Mouse (Mus musculus) gastrocnemius, postnatal 14 days (tissue): ENCODE data around the gene Cyp3a13. TPM values are rescaled to one million over a fixed set of nuclear protein-coding genes. Genes with fewer than 3 reads are reported as not detected.
"Not testable (repeated sequence)": the region's sequence is repeated elsewhere in the genome, so short reads cannot be mapped to it uniquely, and the experiment has no call there.

ENCODE experiments used
- DNase-seq: peaks from one replicate; pipeline ENCODE4 v3.0.0; 2021; ENCODE audit warnings: mixed read lengths
- intact Hi-C: fragments of 180-260 bp; cut with DNase I; formaldehyde crosslinking; loops from one replicate; pipeline ENCODE4 v1.15.1; 2025; ENCODE audit warnings: low total_unique reads
- long read RNA-seq, 2 experiments: library from polyadenylated mRNA; stranded (forward); transcript quantifications; one replicate each; pipeline ENCODE4 v2.0.0; 2021
- total RNA-seq, 2 experiments: library from RNA; stranded (reverse); gene quantifications; 2 replicates each; pipeline ENCODE4 v1.2.3; 2021

Gene Cyp3a13
- not detected for total RNA-seq
- long read RNA-seq, experiment 1, result 0 reads
- long read RNA-seq, experiment 2, result 0 reads

DNA sequence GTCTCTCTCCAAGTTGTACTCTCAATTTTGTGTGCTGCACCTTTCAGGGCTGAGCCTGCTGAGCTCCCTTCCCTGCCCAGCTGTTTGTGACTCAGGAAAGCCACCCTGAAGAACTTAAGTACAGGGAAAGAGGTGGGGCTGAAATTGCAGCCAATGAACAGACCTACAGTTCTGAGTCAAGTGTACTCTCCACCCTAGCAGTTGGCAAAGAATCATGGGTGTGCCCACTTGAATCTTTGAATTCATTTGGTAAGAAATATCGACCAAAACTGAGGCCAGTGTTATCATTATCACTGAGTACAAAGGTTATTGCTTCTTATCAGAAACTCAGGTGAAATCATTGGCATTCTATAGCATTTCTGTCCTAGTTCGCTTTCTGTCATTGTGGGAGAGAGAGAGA lies at the start of gene Cyp3a13:
Gene Cyp3a13, minus strand, starts transcription at position 88 of the 400 bp plus-strand sequence.
- DNase-seq, result no peak
- intact Hi-C loops, result no loop called here

DNA sequence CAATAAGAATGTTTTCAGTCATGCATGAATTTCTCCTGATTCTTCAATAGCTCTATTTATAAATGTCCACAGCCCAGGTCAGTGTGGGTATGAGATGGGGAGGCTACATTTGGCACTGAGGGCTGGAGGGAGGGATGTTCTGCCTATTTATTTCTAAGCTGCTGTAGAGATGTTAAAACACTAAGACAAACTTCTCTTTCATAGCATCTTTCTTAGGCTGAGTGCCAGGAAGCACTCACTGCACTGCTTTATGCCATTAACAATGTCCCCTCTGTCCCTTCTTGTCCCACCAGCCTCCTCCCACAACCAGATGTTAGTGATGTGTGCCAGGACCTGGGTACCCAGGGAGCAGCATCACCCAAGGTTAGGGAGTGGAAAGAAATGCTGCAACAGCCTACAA lies 45.1 kb upstream of the Cyp3a13 start:
- intact Hi-C loops, result no loop called here
- no peak for DNase-seq

DNA sequence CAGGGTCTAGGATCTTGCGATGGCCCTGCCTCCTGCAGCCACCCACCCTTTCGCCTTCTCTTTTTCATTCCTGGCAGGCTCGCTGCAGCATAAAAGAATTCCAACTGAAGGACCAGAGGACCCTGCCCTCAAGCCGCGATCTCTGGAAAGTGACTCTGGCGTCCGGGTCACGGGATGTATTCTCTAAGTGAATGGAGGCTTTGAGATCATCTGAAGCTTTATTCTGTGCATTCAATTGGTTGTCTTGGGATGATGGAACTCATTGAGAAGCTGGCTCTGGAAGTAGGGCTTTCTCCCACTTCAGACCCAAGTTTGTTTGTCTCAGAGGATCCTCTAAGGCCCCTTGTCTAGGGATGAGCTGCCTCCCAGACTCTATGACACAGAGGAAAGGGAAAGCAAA lies 41.5 kb upstream of the Cyp3a13 start, which contains the start of gene Gjc3:
Gene Gjc3, minus strand, starts transcription at position 154 of the 400 bp plus-strand sequence.
- DNase-seq, result no peak
- intact Hi-C loops, result no loop called here

DNA sequence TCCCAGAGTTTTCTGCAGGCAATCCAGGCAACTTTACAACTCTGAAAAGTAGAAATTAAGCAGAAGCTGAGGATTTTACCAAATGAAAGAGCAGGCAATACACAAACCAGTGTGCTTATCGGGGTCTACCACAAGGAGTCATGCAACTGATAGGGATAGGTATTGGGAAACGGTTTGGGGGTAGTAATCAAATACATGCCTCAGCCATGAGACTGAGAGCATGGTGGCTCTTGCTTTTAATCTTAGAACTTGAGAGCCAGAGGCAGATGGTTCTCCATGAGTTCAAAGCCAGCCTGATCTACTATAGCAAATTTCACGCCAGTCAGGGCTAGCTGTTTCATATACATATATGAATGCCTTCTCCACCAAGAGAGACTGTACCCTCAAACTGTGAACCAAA lies 35.0 kb upstream of the Cyp3a13 start:
- no peak for DNase-seq
- intact Hi-C loops, result no loop called here

DNA sequence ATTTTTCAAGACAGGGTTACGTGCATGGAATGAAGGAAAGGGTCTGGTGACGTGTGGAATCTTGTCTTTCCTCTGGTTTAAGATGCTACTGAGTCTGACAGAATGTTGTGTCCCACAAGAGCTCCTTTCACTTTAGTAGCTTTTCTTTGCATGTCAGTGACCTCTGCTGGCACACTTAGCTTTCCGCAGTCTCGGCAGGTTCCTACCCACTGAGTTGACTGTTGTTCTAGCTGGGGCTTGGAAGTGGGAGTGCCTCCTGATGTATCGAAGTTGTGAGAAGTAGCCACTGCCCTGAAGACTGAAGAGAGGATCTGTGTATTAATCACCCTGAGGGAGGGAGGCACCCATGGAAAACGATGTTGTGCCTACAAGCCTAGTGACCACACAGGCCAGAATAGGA lies 29.8 kb upstream of the Cyp3a13 start:
- peak; percentile 6 for DNase-seq
- intact Hi-C loops, result no loop called here

DNA sequence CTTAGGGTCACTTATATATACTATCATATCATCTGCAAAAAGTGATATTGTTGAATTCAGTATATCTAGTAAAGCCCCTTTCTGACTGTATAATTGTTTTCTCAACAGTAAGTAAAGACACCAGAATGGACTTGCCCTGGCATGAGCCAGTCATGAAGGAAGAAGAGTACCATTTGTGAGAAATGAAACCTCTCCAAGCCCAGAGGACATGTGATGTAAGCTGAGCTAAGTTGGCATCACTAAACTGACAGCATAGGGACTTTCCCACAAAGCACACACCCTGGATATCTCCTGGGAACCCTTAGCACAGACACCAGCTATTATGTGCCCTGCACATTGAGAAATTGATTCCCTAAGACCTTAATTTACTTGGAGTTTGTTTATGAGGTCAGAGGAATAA lies 25.9 kb upstream of the Cyp3a13 start:
- no peak for DNase-seq
- intact Hi-C loops, result no loop called here

DNA sequence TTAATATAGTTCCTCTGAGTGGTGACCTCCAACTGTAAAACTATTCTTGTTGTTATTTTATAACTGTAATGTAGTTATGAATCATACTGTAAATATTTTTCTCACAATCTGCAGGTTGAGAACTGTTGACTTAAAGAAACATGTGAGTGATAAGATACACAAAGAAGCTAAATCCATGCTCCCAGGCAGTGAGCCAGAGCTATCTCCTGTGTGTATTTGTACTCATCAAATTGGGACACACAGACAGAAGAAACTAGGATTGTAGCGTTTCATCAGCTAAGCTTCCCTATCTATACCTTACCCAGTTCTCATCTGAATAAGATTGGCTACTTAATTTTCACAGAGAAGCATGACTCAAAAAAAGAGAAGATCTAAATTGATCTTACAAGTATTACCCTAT lies 21.7 kb upstream of the Cyp3a13 start:
- intact Hi-C loops, result no loop called here
- DNase-seq, result no peak

DNA sequence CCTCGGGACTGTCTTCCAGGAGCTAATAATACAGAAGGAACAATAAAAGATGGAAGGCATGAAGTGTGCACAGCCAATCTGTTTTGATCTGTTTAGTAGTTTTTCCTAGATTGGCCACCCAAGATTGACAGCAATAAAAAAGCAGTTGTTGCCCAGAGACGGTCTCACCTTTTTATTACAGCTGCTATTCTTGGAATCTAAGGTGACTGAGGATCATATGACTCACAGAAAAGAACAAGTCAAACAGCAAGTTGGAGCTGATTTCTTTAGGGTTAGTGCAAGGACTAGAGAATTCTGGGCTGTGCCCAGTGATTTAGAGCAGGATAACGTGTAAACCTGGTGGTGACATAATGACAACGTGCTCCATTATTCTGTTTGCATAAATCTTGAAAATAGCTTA lies 19.5 kb upstream of the Cyp3a13 start:
- intact Hi-C loops, result no loop called here

DNA sequence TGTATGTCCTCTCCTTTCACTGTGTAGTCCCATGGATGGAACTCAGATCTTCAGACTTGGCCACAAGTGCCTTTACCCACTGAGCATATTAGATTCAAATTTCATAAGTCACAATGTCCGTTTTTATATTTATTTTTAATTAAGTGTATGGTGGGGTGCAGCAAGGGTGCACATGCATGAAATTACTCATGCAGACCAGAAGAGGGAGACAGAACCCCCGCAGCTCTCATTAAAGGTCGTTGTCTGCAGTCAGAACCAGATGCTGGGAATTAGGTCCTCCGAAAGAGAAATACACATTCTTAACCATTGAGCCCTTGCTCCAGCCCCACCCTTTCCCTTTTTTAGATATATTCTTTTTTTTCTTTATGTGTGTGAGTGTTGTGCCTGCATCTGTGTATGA lies 15.8 kb upstream of the Cyp3a13 start:
- intact Hi-C loops, result no loop called here
- DNase-seq, result no peak

More for the DNA sequence above, 19.5 kb upstream of the Cyp3a13 start:
- DNase-seq, result no peak

DNA sequence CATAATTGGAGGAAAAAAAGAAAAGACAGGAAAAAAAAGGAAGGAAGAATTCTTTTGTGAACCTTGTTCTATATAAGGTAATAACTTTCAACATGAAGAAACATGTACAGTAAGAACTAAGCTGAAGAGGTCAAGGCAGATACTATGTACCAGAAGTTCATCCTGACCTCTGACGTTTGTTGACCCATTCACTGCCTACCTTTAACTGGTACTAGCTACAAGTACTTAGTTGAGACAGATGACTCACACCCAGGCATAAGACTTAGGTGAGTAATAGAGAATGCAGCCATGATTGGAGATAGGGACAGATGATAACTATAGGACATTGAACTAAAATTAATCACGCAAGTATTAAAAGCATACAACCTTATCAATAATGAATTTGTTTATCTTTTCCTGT lies 15.1 kb upstream of the Cyp3a13 start:
- no peak for DNase-seq
- intact Hi-C loops, result no loop called here

DNA sequence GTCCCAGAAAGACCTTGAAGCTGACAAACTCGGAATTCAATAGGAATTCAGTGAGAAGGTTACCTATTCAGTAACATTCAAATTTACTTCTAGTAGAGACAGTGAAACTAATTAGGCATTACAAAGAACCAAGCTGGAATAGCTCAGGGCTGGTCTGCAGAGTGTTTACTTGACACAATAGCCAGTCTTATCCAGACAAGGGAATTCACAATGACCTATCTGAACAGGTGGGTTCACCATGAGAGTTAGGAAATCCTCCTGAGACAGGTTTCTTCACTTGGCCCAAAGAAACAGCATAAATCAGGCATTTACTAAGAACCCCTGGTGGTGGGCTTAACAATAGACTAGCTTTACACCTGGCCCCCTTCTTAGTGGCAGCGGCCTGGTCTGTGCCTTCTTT lies 12.5 kb upstream of the Cyp3a13 start:
- DNase-seq, intact Hi-C loops: not testable (repeated sequence)

DNA sequence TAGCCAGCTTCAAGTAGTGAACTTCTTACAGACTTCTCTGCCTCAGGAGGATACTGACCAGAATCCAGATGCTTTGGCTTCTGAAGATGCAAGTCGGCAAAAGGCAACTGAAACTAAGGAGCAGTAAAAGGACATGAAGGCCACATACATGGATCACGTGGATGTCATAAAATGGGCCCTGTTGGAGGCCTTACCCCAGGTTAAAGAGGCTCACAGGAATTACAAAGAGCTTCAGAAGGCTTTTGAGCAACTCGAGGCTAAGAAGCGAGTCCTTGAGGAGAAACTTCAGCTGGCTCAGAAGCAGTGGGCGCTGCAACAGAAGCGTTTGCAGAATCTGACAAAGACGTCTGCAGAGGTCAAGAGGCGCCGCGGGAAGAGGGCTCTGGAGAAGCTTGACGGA lies 7.0 kb upstream of the Cyp3a13 start:
- no peak for DNase-seq
- intact Hi-C loops, result no loop called here

DNA sequence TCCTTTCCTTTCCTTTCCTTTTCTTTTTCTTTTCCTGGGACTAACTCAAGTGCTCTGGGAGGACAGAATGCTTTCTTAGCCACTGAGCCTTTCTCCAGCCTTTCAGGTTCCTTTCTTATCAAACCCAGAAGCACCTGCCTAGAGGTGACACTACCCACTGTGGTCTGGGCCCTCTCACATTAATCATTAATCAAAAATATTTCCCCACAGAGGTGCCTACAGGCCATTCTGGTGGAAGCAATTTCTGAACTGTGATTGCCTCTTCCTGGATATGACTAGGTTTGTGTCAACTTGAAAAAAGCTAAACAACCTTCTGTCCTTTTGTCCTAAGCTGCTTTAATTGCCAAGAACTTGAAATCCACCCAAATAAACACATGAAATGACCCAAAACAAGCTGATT lies 752 bp upstream of the Cyp3a13 start:
- intact Hi-C loops, result no loop called here

DNA sequence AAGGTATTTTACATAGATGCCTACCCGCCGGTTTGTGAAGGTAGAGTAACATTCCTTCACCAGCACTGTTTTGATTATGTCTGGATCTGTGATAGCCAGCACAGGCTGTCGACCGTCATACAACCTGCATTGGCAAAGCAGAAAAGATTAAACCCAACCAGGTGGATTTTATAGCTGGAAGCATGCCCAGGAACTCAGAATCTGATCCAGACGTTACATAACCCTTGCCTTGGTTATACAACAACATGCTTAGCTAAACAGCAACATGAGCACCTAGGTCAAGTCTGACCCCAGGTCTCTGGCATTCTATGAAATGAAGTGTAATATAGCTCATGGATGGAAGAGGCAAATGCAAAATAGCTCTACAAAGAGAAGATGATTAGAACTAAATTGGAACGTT lies 5.9 kb downstream of the Cyp3a13 start:
- intact Hi-C loops, result no loop called here
- no peak for DNase-seq

More for the DNA sequence above, 752 bp upstream of the Cyp3a13 start:
- DNase-seq, result no peak

DNA sequence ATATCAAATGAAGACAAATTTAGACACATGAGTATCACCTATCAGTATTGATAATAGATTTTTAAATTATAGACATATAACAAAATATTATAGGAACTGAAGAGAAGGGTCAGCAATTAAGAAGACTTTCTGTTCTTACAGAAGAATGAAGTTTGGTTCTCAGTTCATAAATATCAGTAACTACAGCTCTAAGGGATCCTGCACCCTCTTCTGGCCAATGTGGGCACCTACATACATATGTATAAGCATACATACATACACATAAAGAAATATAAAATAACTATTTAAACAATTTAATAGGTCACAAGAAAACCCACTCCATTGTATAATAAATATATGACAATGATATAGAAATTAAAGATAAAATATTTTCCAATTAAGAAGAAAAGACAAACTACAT lies 6.9 kb downstream of the Cyp3a13 start:
- no peak for DNase-seq
- intact Hi-C loops, result no loop called here

DNA sequence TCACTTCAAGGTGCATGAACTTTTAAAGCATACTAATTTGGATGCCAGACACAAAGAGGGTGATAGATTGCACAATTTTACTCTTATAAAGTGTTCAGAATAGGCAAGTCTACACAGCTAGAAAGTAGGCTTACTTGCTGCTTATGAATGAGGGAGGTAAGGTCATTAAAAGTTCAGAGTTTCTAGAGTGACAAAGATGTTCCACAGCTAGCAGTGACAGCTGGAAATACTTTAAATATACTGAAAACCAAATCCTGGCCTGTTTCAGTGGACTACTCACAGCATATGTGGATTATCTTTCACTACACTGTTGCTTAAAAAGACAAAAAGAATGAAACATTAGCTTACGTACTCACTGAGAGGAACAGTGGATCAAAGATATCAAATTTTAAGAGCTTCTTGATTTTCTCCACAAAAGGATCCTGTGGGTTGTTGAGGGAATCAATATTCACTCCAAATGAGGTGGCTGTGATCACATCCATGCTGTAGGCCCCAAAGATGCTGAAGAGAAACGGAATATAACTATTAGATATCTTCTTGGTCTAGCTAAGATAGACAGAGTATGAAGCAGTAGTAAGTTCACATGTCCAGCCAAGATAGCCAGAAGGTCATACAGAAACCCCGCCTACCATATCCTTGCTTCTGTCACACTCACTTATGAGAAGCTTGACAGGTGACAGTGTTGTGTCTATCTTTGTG lies 11.7 kb downstream of the Cyp3a13 start:
- no peak for DNase-seq
- intact Hi-C loops, result no loop called here

DNA sequence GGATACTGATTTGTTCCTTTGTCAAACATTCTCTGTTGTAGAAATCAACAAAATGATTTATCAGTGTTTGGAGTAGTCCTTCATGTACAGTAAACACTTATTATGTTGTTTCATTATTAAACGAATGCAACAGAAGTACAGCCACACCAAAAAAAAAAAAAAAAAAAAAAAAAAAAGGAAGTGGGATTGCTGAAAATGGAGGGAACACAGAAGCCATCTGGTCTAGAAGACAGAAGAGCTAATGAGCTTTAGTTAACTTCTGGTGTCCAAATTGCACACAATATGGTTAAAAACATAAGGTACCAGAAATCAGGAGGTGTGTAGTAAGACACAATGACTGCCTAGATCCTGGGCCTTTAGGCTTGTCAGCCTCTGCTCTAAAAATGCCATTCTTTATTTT lies 23.6 kb downstream of the Cyp3a13 start:
- intact Hi-C loops, result loop anchor here (10.0 kb wide), 1 partner anchor 237 kb away; no protein-coding TSS in a partner anchor
- no peak for DNase-seq

DNA sequence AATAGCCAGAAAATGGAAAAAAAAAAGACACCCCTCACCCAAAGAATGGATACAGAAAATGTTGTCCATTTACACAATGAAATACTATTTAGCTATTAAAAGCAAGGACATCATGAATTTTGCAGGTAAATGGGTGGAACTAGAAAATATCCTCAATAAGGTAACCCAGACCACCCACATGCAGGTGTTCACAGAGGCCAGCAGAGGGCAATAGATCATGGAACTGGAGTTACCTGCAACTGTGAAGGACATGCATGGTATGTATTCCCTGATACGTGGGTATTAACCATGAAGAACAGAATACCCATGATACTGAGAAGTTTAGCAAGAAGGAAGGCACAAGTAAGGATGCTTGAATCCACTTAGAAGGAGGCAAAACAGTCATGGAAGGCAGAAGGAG lies 28.5 kb downstream of the Cyp3a13 start:
- intact Hi-C loops, result loop anchor here (10.0 kb wide), 1 partner anchor 242 kb away; no protein-coding TSS in a partner anchor
- no peak for DNase-seq

DNA sequence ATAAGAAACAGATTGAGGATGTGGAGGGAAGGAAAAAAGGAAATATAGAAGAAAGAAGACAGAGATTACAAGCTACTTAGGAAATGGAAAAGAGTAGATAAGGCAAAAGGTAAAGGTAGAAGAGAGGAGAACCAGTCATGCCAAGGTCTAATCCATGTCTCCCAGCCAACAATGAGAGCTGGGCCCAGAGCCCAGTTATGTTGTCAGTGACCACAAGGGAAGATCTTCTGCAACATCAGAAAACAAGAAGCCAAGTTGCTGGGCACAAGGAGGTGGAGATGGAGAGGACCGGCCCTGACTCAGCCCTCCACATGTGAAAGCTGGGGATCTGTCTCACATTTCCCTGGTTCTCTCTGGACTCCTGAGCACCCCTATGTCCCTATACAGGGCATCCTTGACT lies 33.8 kb downstream of the Cyp3a13 start:
- DNase-seq, result no peak
- intact Hi-C loops, result no loop called here

DNA sequence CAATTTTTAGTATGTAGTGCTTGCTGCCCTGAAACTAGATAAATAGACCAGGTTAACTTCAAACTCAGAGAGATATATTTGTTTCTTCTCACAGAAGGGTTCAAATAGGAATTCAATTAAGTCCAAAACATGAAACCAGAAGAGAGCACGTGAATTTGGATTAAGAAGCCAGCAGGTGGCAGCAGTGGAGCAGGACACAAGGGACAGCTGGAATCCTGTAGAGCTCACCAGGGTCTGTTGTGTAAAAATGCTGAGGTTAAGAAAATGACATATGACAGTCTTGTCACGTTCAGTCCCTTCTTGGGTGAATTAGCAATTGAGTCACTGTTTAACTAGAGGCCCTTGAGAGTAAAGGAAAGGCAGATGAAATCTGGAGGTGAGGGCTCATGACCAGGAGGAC lies 35.5 kb downstream of the Cyp3a13 start:
- DNase-seq, result peak; percentile 19
- intact Hi-C loops, result no loop called here

DNA sequence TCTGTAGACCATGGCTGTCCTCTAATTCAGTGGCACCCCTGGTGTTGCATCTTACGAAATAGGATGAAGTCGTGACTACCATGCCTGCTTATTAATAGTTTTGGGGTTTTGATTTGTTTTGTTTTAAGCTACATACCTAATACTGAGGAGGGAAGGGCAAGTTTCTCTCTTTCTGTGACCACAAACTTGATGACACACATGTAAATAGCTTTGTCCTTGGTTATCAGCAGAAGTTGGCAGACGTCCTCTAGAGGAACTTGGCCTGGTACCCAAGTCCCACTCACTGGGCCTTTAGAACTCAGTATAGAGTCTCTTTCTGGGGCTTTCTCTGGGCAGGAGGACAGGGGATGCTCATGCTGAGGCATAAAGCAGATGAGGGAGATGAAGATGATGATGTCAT lies 38.1 kb downstream of the Cyp3a13 start:
- intact Hi-C loops, result no loop called here
- DNase-seq, result no peak

DNA sequence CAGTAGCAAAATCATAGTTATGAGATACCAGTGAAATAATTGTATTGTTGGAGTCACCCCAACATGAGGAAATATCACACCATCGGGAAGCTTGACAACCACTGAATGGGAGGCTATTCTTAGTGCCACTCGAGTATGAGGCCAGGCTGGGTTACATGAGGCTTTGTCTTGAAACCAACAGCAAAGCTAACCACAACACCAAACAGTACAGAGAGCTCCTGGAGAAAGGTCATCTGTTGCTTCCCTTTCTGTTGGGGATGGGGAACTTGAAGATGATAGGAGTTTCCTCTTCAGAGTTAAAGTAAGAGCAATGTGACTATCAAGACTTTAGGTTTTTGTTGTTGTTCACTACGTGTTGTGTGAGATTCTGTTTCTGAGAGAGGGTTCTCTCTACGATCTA lies 38.5 kb downstream of the Cyp3a13 start:
- intact Hi-C loops, result no loop called here
- no peak for DNase-seq
